Mouse (Mus musculus): ENCODE measurements around the gene Hils1.

GRCm38 (mm10) chr11:94930151-94930550 lies 37.2 kb upstream of the Hils1 start:
- TF ChIP-seq POLR2A (IDR thresholded peaks at IDR 0.05; ENCODE audit: extremely low read depth, insufficient read depth, low read length) (no peak), CTCF (IDR thresholded peaks at IDR 0.05; ENCODE audit: extremely low read depth, insufficient read depth, low read length) (no peak)
